Mouse (Mus musculus) limb, embryonic 14.5 days (tissue): ENCODE data around the gene Medag. TPM values are rescaled to one million over a fixed set of nuclear protein-coding genes. Genes with fewer than 3 reads are reported as not detected.
A peak's percentile ranks its signal among the peaks of the same experiment; 100 is the strongest.

Experiments used
- ATAC-seq: fragments of 200-750 bp; cut with Nextera tagmentation; 2 replicates; pipeline ENCODE4 v1.8.0; 2017; ENCODE audit warnings: low read depth, moderate number of reproducible peaks, moderate TSS enrichment; ENCODE audit not compliant: low FRiP score
- DNase-seq: peaks from one replicate; pipeline ENCODE4 v3.0.0-alpha.2; 2015; ENCODE audit warnings: low spot score
- H3K27ac ChIP-seq: fragments of 300-500 bp; sonication (generic); replicated peaks from 2 replicates; pipeline ENCODE4 v1.5.1; 2014; ENCODE audit warnings: low read depth, mild to moderate bottlenecking, low read length, moderate library complexity, mixed read lengths
- H3K27me3 ChIP-seq: fragments of 300-500 bp; sonication (generic); 2 replicates; pipeline ENCODE4 v1.6.1; 2014; ENCODE audit warnings: low read length, mixed read lengths; ENCODE audit not compliant: control insufficient read depth, insufficient read depth
- H3K36me3 ChIP-seq: fragments of 300-500 bp; sonication (generic); 2 replicates; pipeline ENCODE4 v1.6.1; 2014; ENCODE audit warnings: mild to moderate bottlenecking, low read length, moderate library complexity, mixed read lengths; ENCODE audit not compliant: control insufficient read depth, insufficient read depth
- H3K4me1 ChIP-seq: fragments of 300-500 bp; sonication (generic); 2 replicates; pipeline ENCODE4 v1.6.1; 2014; ENCODE audit warnings: antibody characterized with exemption, low read length, mixed read lengths; ENCODE audit not compliant: control insufficient read depth, insufficient read depth
- H3K4me2 ChIP-seq: fragments of 300-500 bp; sonication (generic); replicated peaks from 2 replicates; pipeline ENCODE4 v1.6.1; 2014; ENCODE audit warnings: low read depth, mild to moderate bottlenecking, low read length, moderate library complexity; ENCODE audit not compliant: severe bottlenecking
- H3K4me3 ChIP-seq: fragments of 300-500 bp; sonication (generic); replicated peaks from 2 replicates; pipeline ENCODE4 v1.5.1; 2014; ENCODE audit warnings: low read length
- H3K9ac ChIP-seq: fragments of 300-500 bp; sonication (generic); 2 replicates; pipeline ENCODE4 v1.6.1; 2014; ENCODE audit warnings: mild to moderate bottlenecking, low read depth, low read length, moderate library complexity; ENCODE audit not compliant: severe bottlenecking
- H3K9me3 ChIP-seq: fragments of 300-500 bp; sonication (generic); 2 replicates; pipeline ENCODE4 v1.6.1; 2016; ENCODE audit warnings: low read length; ENCODE audit not compliant: control insufficient read depth
- POLR2A ChIP-seq: fragments of 200-500 bp; IDR thresholded peaks from 2 replicates; pipeline ENCODE4 v1.8.0; 2012; ENCODE audit warnings: inconsistent platforms, mild to moderate bottlenecking, moderate library complexity, borderline replicate concordance; ENCODE audit not compliant: insufficient read depth, insufficient read length; ENCODE audit errors: extremely low read depth
- WGBS: fragments of 180-500 bp; shearing (Covaris S2); extraction: QIAGEN DNeasy Blood & Tissue Kit; methylation state at CpG from one replicate; pipeline ENCODE4 v1.1.7; 2014; 5-methylcytosine and 5-hydroxymethylcytosine counted together
- polyA plus RNA-seq, 2 experiments: library from polyadenylated mRNA; depleted of rRNA in 1 of 2; stranded (reverse) in 1 of 2; unstranded in 1 of 2; fragments of >200 nt; fragmentation: Nextera tagmentation in 1 of 2; extraction: Ambion mirVana in 1 of 2; gene quantifications; 2 replicates each; pipeline versions ENCODE4 v1.2.1 to v1.2.3; 2012 to 2014

Medag gene
- polyA plus RNA-seq, 2 experiments: 2.6 to 3.8 TPM

DNA sequence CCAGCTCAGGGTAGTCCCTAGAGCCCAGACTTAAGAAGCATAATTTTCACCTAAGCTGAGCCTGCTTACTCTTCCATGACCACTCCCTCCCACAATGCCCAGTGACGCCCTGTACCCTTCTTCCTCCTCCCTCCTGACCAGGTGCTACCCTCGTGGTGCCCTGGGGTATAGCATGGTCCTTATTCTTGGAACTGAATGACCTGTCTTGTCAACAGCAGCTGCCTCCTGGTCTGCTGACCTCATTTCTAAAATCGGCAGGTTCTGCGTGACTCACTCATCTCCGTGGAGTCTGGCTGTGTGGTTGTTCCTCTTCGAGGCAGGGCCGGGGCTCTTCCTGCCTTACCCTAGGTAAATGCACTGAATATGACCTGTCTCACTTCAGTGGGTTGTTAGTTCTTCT lies 37.5 kb upstream of the Medag start:
- H3K27ac ChIP-seq: no peak overlapping the region
- H3K4me3 ChIP-seq: no peak overlapping the region
- no peaks in the 10 kb centered on the region for H3K27me3 ChIP-seq
- DNase-seq (no peak), ATAC-seq (no peak)
- peaks cover 23% of the 10 kb centered on the region for H3K4me1 ChIP-seq
- H3K9me3 ChIP-seq: no peaks in the 10 kb centered on the region
- no peak for TF ChIP-seq POLR2A
- no peaks in the 10 kb centered on the region for H3K36me3 ChIP-seq
- 78% methylated on average over 7 of the region's 7 CpGs for WGBS
- H3K4me2 ChIP-seq: no peak overlapping the region
- no peak overlapping the region for H3K9ac ChIP-seq

DNA sequence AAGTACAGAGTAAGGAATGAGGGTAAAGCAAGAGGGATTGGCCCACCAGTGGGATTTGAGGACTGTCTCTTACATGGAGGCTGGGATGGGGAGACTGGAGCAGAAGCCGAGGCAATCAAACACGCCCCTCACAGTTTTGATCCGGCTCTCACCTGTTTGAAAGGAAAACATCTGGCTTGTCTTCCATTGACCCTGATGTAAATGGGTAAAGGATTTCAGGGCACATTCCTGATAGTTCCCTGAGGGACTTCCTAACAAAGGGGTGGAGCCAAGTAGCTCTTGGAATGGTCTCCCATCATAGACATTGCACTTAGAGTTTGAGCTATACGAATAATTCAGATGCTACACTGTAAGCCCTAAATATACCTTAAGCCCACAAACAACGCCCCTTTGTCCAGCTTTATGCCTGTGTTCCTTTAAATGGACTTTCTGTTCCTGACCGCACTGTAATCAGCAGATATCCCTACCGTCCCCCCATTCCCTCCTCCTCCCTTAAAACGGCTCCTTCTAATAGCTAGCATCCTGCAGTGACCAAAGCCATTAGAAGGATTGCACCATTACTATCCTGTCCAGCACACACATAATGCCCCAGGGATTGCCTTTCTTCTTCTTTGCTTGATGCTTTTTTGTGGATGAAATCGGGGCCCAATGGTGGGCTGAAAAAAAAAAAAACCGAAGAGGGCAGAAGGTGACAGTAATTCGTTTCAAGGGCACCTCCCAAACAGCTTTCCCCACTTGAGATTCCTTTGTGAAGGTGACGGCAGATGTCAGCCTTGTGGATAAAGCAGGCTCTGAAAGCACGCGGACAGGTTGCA lies 36.3 kb upstream of the Medag start:
- H3K36me3 ChIP-seq: no peaks in the 10 kb centered on the region
- WGBS: 40% methylated on average over 14 of the region's 14 CpGs
- 0 out of 2 replicates have a peak overlapping the region, but pooled peaks have one; percentile 12 for H3K9ac ChIP-seq
- H3K4me3 ChIP-seq: no peak overlapping the region
- DNase-seq (no peak), ATAC-seq (no peak)
- no peaks in the 10 kb centered on the region for H3K27me3 ChIP-seq
- no peaks in the 10 kb centered on the region for H3K9me3 ChIP-seq
- peaks cover 15% of the 10 kb centered on the region for H3K4me1 ChIP-seq
- TF ChIP-seq POLR2A: no peak
- peak overlapping the region; percentile 33 for H3K4me2 ChIP-seq
- no peak overlapping the region for H3K27ac ChIP-seq

DNA sequence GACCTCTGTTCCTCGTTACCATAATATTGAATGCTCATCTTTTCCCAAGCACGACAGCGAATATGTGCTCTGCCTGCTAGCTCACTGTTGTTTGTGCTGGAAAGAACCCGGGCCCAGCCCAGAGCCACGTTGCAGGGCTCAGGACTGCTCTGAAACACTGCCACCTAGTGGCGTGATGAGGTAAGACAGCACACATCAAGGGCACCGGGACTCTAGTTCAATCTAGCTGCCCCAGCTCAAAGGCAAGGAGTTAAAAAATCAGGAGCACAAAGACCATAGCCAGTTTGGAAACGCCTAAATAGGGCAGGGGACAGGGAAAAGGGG lies 35.7 kb upstream of the Medag start:
- Histone ChIP-seq H3K36me3 (no peaks in the 10 kb centered on the region), H3K4me1 (peaks cover 21% of the 10 kb centered on the region), H3K4me2 (peak overlapping the region; percentile 33), H3K27ac (no peak overlapping the region), H3K4me3 (no peak overlapping the region), H3K9me3 (no peaks in the 10 kb centered on the region), H3K9ac (0 out of 2 replicates have a peak overlapping the region, but pooled peaks have one; percentile 12), H3K27me3 (no peaks in the 10 kb centered on the region)
- WGBS: under 1% methylated on average over 8 of the region's 8 CpGs
- peak; percentile 29; the same call in 1 of the 2 replicates for TF ChIP-seq POLR2A
- peak; percentile 86 for ATAC-seq
- peak; percentile 94 for DNase-seq

DNA sequence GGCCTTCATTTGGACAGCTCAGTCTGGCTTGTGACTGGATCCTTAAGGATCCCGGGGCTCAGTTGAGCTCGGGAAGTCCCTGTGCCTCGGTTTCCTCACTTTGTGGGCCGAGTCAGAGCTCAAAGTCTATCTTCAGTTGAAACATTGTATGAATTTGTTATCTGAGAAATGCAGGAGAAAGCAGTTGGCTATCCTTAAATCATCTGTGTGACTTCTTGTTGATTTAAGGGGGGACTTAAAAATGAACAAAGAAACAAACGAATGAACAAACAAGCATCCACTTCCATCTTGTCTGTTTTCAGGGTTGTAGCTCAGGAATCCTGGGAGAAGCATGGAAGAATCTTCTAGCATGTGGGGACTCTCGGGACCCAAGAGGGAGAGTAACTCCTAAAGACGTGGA lies 35.2 kb upstream of the Medag start:
- no peak for TF ChIP-seq POLR2A
- ATAC-seq: no peak
- peaks cover 26% of the 10 kb centered on the region for H3K4me1 ChIP-seq
- H3K27ac ChIP-seq: no peak overlapping the region
- no peak for DNase-seq
- no peaks in the 10 kb centered on the region for H3K27me3 ChIP-seq
- no peaks in the 10 kb centered on the region for H3K9me3 ChIP-seq
- H3K4me3 ChIP-seq: no peak overlapping the region
- H3K36me3 ChIP-seq: no peaks in the 10 kb centered on the region
- H3K9ac ChIP-seq: no peak overlapping the region
- 77% methylated on average over 7 of the region's 7 CpGs for WGBS
- H3K4me2 ChIP-seq: no peak overlapping the region

DNA sequence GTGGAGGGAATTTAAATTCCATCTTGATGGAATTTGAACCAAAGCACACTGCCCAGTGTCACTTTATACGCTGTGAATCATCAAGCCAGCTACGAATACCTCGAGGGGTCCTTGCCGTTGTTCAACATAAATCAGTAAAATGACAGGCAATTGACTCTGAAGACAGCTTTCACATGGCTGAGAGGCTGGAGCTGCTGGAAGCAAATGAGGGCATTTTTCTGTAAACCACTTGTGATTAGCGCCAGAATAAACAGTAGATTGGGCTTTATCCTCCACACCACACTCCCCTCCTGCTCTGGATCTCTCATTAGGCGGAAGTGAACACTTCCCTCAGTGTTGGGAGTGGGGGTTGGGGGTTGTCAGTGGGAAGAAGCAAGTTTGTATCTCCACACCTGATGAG lies 34.3 kb upstream of the Medag start:
- H3K36me3 ChIP-seq: no peaks in the 10 kb centered on the region
- no peak overlapping the region for H3K4me2 ChIP-seq
- DNase-seq (no peak), ATAC-seq (no peak)
- H3K9ac ChIP-seq: no peak overlapping the region
- no peaks in the 10 kb centered on the region for H3K27me3 ChIP-seq
- no peak overlapping the region for H3K4me3 ChIP-seq
- no peak for TF ChIP-seq POLR2A
- H3K27ac ChIP-seq: no peak overlapping the region
- WGBS: 14% methylated on average over 6 of the region's 6 CpGs
- H3K4me1 ChIP-seq: peaks cover 35% of the 10 kb centered on the region
- no peaks in the 10 kb centered on the region for H3K9me3 ChIP-seq
